ENCODE assay signal across 17 mouse cellular contexts in genomic region chr17:62319033-62319432, GRCm38 (mm10).
A peak's percentile ranks its signal among the peaks of the same experiment; 100 is the strongest.
DNase-seq lines count a peak whose midpoint lies in the region; ATAC-seq and TF ChIP-seq lines count a peak whose summit lies in the region.
"Had no signal": no experiment of that assay in that cellular context is flagged by ENCODE, and none has a peak within 500 bp of the region (broad histone marks: within the 10 kb centered on the region; RNA-seq: fewer than 3 reads in every experiment).

No protein-coding gene starts in this region.

- no peak overlapping the region for H3K4me2 ChIP-seq in forebrain, embryonic 14.5 days (ENCODE audit: low read length)
- no peak overlapping the region for H3K4me2 ChIP-seq in forebrain, embryonic 13.5 days
- H3K4me2 ChIP-seq in limb, embryonic 14.5 days (replicated peaks; ENCODE audit: low read depth, low read length, severe bottlenecking): no peak overlapping the region
- H3K4me2 ChIP-seq: forebrain, embryonic 15.5 days; heart, embryonic 12.5 days; hindbrain, embryonic 15.5 days had no signal

- no peak for TF ChIP-seq POLR2A in limb, embryonic 14.5 days (IDR thresholded peaks at IDR 0.05; ENCODE audit: borderline replicate concordance, extremely low read depth, insufficient read depth, insufficient read length)

- no peaks in the 10 kb centered on the region for H3K27me3 ChIP-seq in forebrain, embryonic 14.5 days (replicated peaks; ENCODE audit: control insufficient read depth, insufficient read depth, low read length)
- no peaks in the 10 kb centered on the region for H3K27me3 ChIP-seq in forebrain, embryonic 13.5 days
- H3K27me3 ChIP-seq in limb, embryonic 14.5 days (ENCODE audit: control insufficient read depth, insufficient read depth, low read length): no peaks in the 10 kb centered on the region
- no peaks in the 10 kb centered on the region for H3K27me3 ChIP-seq in limb, embryonic 10.5 days (ENCODE audit: low read depth, poor library complexity, severe bottlenecking)
- H3K27me3 ChIP-seq: forebrain, embryonic 15.5 days; heart, embryonic 12.5 days; hindbrain, embryonic 15.5 days had no signal

- H3K27ac ChIP-seq in forebrain, embryonic 14.5 days (ENCODE audit: low read depth, low read length): no peak overlapping the region
- no peak overlapping the region for H3K27ac ChIP-seq in forebrain, embryonic 13.5 days
- no peak overlapping the region for H3K27ac ChIP-seq in limb, embryonic 14.5 days (replicated peaks; ENCODE audit: low read depth, low read length)
- H3K27ac ChIP-seq in limb, embryonic 10.5 days: no peak overlapping the region
- H3K27ac ChIP-seq: forebrain, embryonic 15.5 days; gastrocnemius, adult 2 months; hindbrain, embryonic 15.5 days had no signal

- peak; percentile 44 for DNase-seq in forebrain, embryonic 14.5 days (ENCODE audit: low spot score)
- DNase-seq in limb, embryonic 14.5 days (ENCODE audit: low spot score): peak; percentile 17
- no peak for DNase-seq in limb, embryonic 10.5 days (ENCODE audit: low spot score)
- peak; percentile 10 for DNase-seq in adipocyte (ENCODE audit: low spot score)
- DNase-seq in brain, adult 2 months (ENCODE audit: low read depth, low spot score): peak; percentile 15
- DNase-seq: adrenal gland, postnatal 10 days; cerebellum, adult 8-10 months; gastrocnemius, adult 2 months; gastrocnemius, postnatal 25 days; kidney, adult 8-10 months had no signal

- no peaks in the 10 kb centered on the region for H3K36me3 ChIP-seq in forebrain, embryonic 14.5 days (ENCODE audit: control insufficient read depth, insufficient read depth, low read length)
- no peaks in the 10 kb centered on the region for H3K36me3 ChIP-seq in forebrain, embryonic 13.5 days (ENCODE audit: poor library complexity, severe bottlenecking)
- H3K36me3 ChIP-seq in limb, embryonic 14.5 days (ENCODE audit: control insufficient read depth, insufficient read depth, low read length): no peaks in the 10 kb centered on the region
- no peaks in the 10 kb centered on the region for H3K36me3 ChIP-seq in limb, embryonic 10.5 days
- H3K36me3 ChIP-seq: forebrain, embryonic 15.5 days; heart, embryonic 12.5 days; hindbrain, embryonic 15.5 days had no signal

- no peaks in the 10 kb centered on the region for H3K4me1 ChIP-seq in forebrain, embryonic 14.5 days (ENCODE audit: control insufficient read depth, insufficient read depth, low read length)
- H3K4me1 ChIP-seq in forebrain, embryonic 13.5 days: no peaks in the 10 kb centered on the region
- no peaks in the 10 kb centered on the region for H3K4me1 ChIP-seq in limb, embryonic 14.5 days (ENCODE audit: control insufficient read depth, insufficient read depth, low read length)
- H3K4me1 ChIP-seq in limb, embryonic 10.5 days: no peaks in the 10 kb centered on the region
- H3K4me1 ChIP-seq: forebrain, embryonic 15.5 days; heart, embryonic 12.5 days; hindbrain, embryonic 15.5 days had no signal

- 61% methylated on average over 4 of the region's 4 CpGs for WGBS in forebrain, embryonic 14.5 days
- 72% methylated on average over 4 of the region's 4 CpGs for WGBS in forebrain, embryonic 13.5 days
- WGBS in limb, embryonic 14.5 days: 49% methylated on average over 4 of the region's 4 CpGs
- 77% methylated on average over 4 of the region's 4 CpGs for WGBS in limb, embryonic 10.5 days

- no peak for ATAC-seq in forebrain, embryonic 14.5 days
- no peak for ATAC-seq in forebrain, embryonic 13.5 days
- ATAC-seq in limb, embryonic 14.5 days (ENCODE audit: low FRiP score, low read depth): no peak
- no peak for ATAC-seq in erythroid progenitor cell, adult 5-6 weeks (replicated peaks; ENCODE audit: low FRiP score, poor library complexity, severe bottlenecking)
- ATAC-seq: forebrain, embryonic 15.5 days; inflammation-experienced regulatory T-cells, adult 6 months; intestine, postnatal 0 days had no signal

- H3K9me3 ChIP-seq in forebrain, embryonic 14.5 days (replicated peaks; ENCODE audit: control insufficient read depth, low read length): no peaks in the 10 kb centered on the region
- H3K9me3 ChIP-seq in forebrain, embryonic 13.5 days (replicated peaks): no peaks in the 10 kb centered on the region; the same call in 1 of the 2 replicates
- no peaks in the 10 kb centered on the region for H3K9me3 ChIP-seq in limb, embryonic 14.5 days (ENCODE audit: control insufficient read depth, low read length)
- no peaks in the 10 kb centered on the region for H3K9me3 ChIP-seq in limb, embryonic 10.5 days (replicated peaks)
- H3K9me3 ChIP-seq: forebrain, embryonic 15.5 days; heart, embryonic 12.5 days; hindbrain, embryonic 15.5 days had no signal

- no peak overlapping the region for H3K9ac ChIP-seq in forebrain, embryonic 14.5 days (ENCODE audit: low read length)
- no peak overlapping the region for H3K9ac ChIP-seq in forebrain, embryonic 13.5 days
- H3K9ac ChIP-seq in limb, embryonic 14.5 days (ENCODE audit: low read depth, low read length, severe bottlenecking): no peak overlapping the region
- H3K9ac ChIP-seq: forebrain, embryonic 15.5 days; heart, embryonic 12.5 days; hindbrain, embryonic 15.5 days had no signal

- H3K4me3 ChIP-seq in forebrain, embryonic 14.5 days (ENCODE audit: low read depth, low read length): no peak overlapping the region
- H3K4me3 ChIP-seq in forebrain, embryonic 13.5 days: no peak overlapping the region
- no peak overlapping the region for H3K4me3 ChIP-seq in limb, embryonic 14.5 days (replicated peaks; ENCODE audit: low read length)
- no peak overlapping the region for H3K4me3 ChIP-seq in limb, embryonic 10.5 days
- H3K4me3 ChIP-seq: forebrain, embryonic 15.5 days; gastrocnemius, adult 2 months; heart, embryonic 12.5 days; hindbrain, embryonic 15.5 days had no signal
